Mouse (Mus musculus): ENCODE results near the gene Vps29. TPM values are rescaled to one million over a fixed set of nuclear protein-coding genes. Genes with fewer than 3 reads are reported as not detected.
A peak's percentile ranks its signal among the peaks of the same experiment; 100 is the strongest.
"Not testable (repeated sequence)": the region's sequence is repeated elsewhere in the genome, so short reads cannot be mapped to it uniquely, and the experiment has no call there.

Vps29 gene
- polyA plus RNA-seq, 1 experiment from 2014 or later: 343 TPM

- H3K36me3 ChIP-seq: peaks cover 27% of the 10 kb centered on the region; the same call in 1 of the 2 replicates
- H3K4me3 ChIP-seq (replicated peaks): not testable (repeated sequence)
Observed at GRCm38 (mm10) chr5:122318976-122319375, 35.2 kb upstream of the Vps29 start.

GRCm38 (mm10) chr5:122319474-122320204, 34.5 kb upstream of the Vps29 start:
- H3K4me2 ChIP-seq: no peak overlapping the region
- no peak overlapping the region for H3K9ac ChIP-seq (replicated peaks)
- H3K4me1 ChIP-seq: peaks cover 3% of the 10 kb centered on the region; the same call in 1 of the 2 replicates
- peaks cover 30% of the 10 kb centered on the region for H3K36me3 ChIP-seq
- H3K9me3 ChIP-seq (replicated peaks): no peaks in the 10 kb centered on the region
- 77% methylated on average over 14 of the region's 14 CpGs for WGBS
- H3K27me3 ChIP-seq (replicated peaks): no peaks in the 10 kb centered on the region
- no peak for ATAC-seq (ENCODE audit: low FRiP score)
- no peak overlapping the region for H3K4me3 ChIP-seq (replicated peaks)
- 0 out of 2 replicates have a peak overlapping the region, but pooled peaks have one; percentile 13 for H3K27ac ChIP-seq (replicated peaks)

More at GRCm38 (mm10) chr5:122318976-122319375, 35.2 kb upstream of the Vps29 start:
- H3K9me3 ChIP-seq (replicated peaks); H3K9ac ChIP-seq (replicated peaks); ATAC-seq (ENCODE audit: low FRiP score); H3K4me1 ChIP-seq; H3K27ac ChIP-seq (replicated peaks); H3K4me2 ChIP-seq; H3K27me3 ChIP-seq (replicated peaks): not testable (repeated sequence)
- WGBS: 77% methylated on average over 3 of the region's 3 CpGs

GRCm38 (mm10) chr5:122320205-122320781, 33.9 kb upstream of the Vps29 start:
- H3K9me3 ChIP-seq (replicated peaks): no peaks in the 10 kb centered on the region
- peaks cover 36% of the 10 kb centered on the region for H3K36me3 ChIP-seq
- no peaks in the 10 kb centered on the region for H3K27me3 ChIP-seq (replicated peaks)
- ATAC-seq (ENCODE audit: low FRiP score): no peak
- H3K9ac ChIP-seq (replicated peaks): no peak overlapping the region
- WGBS: 83% methylated on average over 12 of the region's 12 CpGs
- H3K4me2 ChIP-seq: no peak overlapping the region
- H3K27ac ChIP-seq (replicated peaks): no peak overlapping the region
- H3K4me1 ChIP-seq: no peaks in the 10 kb centered on the region
- no peak overlapping the region for H3K4me3 ChIP-seq (replicated peaks)

- H3K27me3 ChIP-seq (replicated peaks): no peaks in the 10 kb centered on the region
- H3K4me3 ChIP-seq (replicated peaks): no peak overlapping the region
- no peak overlapping the region for H3K9ac ChIP-seq (replicated peaks)
- peaks cover 50% of the 10 kb centered on the region for H3K36me3 ChIP-seq
- no peak for ATAC-seq (ENCODE audit: low FRiP score)
- H3K9me3 ChIP-seq (replicated peaks): no peaks in the 10 kb centered on the region
- H3K4me2 ChIP-seq: no peak overlapping the region
- no peaks in the 10 kb centered on the region for H3K4me1 ChIP-seq
- no peak overlapping the region for H3K27ac ChIP-seq (replicated peaks)
- 67% methylated on average over 8 of the region's 8 CpGs for WGBS
Observed at GRCm38 (mm10) chr5:122323523-122323922, 30.6 kb upstream of the Vps29 start.

GRCm38 (mm10) chr5:122324608-122325431, 29.3 kb upstream of the Vps29 start:
- no peak for ATAC-seq (ENCODE audit: low FRiP score)
- Histone ChIP-seq H3K36me3 (peaks cover 48% of the 10 kb centered on the region), H3K9me3 (replicated peaks) (no peaks in the 10 kb centered on the region), H3K4me1 (no peaks in the 10 kb centered on the region), H3K4me2 (no peak overlapping the region), H3K27me3 (replicated peaks) (no peaks in the 10 kb centered on the region), H3K4me3 (replicated peaks) (no peak overlapping the region), H3K9ac (replicated peaks) (no peak overlapping the region), H3K27ac (replicated peaks) (no peak overlapping the region)
- WGBS: 87% methylated on average over 23 of the region's 23 CpGs

- Histone ChIP-seq H3K27me3 (replicated peaks) (no peaks in the 10 kb centered on the region), H3K4me3 (replicated peaks) (no peak overlapping the region), H3K9ac (replicated peaks) (no peak overlapping the region), H3K36me3 (peaks cover 43% of the 10 kb centered on the region), H3K27ac (replicated peaks) (no peak overlapping the region), H3K4me1 (no peaks in the 10 kb centered on the region), H3K4me2 (no peak overlapping the region), H3K9me3 (replicated peaks) (no peaks in the 10 kb centered on the region)
- no peak for ATAC-seq (ENCODE audit: low FRiP score)
- WGBS: 93% methylated on average over 8 of the region's 8 CpGs
Observed at GRCm38 (mm10) chr5:122325477-122325876, 28.7 kb upstream of the Vps29 start.

GRCm38 (mm10) chr5:122327283-122327682, 26.9 kb upstream of the Vps29 start:
- Histone ChIP-seq H3K4me1 (no peaks in the 10 kb centered on the region), H3K9ac (replicated peaks) (no peak overlapping the region), H3K27ac (replicated peaks) (no peak overlapping the region), H3K4me2 (no peak overlapping the region), H3K36me3 (peaks cover 31% of the 10 kb centered on the region), H3K4me3 (replicated peaks) (no peak overlapping the region), H3K9me3 (replicated peaks) (no peaks in the 10 kb centered on the region), H3K27me3 (replicated peaks) (no peaks in the 10 kb centered on the region)
- 78% methylated on average over 3 of the region's 3 CpGs for WGBS
- ATAC-seq (ENCODE audit: low FRiP score): no peak

GRCm38 (mm10) chr5:122330269-122330668, 23.9 kb upstream of the Vps29 start:
- 91% methylated on average over 4 of the region's 4 CpGs for WGBS
- no peaks in the 10 kb centered on the region for H3K27me3 ChIP-seq (replicated peaks)
- no peaks in the 10 kb centered on the region for H3K4me1 ChIP-seq
- H3K36me3 ChIP-seq: peaks cover 15% of the 10 kb centered on the region
- H3K4me3 ChIP-seq (replicated peaks): no peak overlapping the region
- no peak overlapping the region for H3K4me2 ChIP-seq
- no peak overlapping the region for H3K27ac ChIP-seq (replicated peaks)
- H3K9ac ChIP-seq (replicated peaks): no peak overlapping the region
- no peaks in the 10 kb centered on the region for H3K9me3 ChIP-seq (replicated peaks)
- no peak for ATAC-seq (ENCODE audit: low FRiP score)

GRCm38 (mm10) chr5:122334682-122335081, 19.5 kb upstream of the Vps29 start:
- H3K27me3 ChIP-seq (replicated peaks): no peaks in the 10 kb centered on the region
- H3K4me3 ChIP-seq (replicated peaks): no peak overlapping the region
- H3K9me3 ChIP-seq (replicated peaks): no peaks in the 10 kb centered on the region
- no peaks in the 10 kb centered on the region for H3K4me1 ChIP-seq
- no peaks in the 10 kb centered on the region for H3K36me3 ChIP-seq
- no peak overlapping the region for H3K4me2 ChIP-seq
- H3K9ac ChIP-seq (replicated peaks): no peak overlapping the region
- ATAC-seq (ENCODE audit: low FRiP score): no peak
- 87% methylated on average over 3 of the region's 3 CpGs for WGBS
- H3K27ac ChIP-seq (replicated peaks): no peak overlapping the region

- no peak for ATAC-seq (ENCODE audit: low FRiP score)
- H3K36me3 ChIP-seq: no peaks in the 10 kb centered on the region
- no peak overlapping the region for H3K4me3 ChIP-seq (replicated peaks)
- no peak overlapping the region for H3K9ac ChIP-seq (replicated peaks)
- 91% methylated on average over 7 of the region's 7 CpGs for WGBS
- H3K27me3 ChIP-seq (replicated peaks): no peaks in the 10 kb centered on the region
- H3K4me1 ChIP-seq: no peaks in the 10 kb centered on the region
- no peak overlapping the region for H3K4me2 ChIP-seq
- no peaks in the 10 kb centered on the region for H3K9me3 ChIP-seq (replicated peaks)
- no peak overlapping the region for H3K27ac ChIP-seq (replicated peaks)
Observed at GRCm38 (mm10) chr5:122336554-122337294, 17.4 kb upstream of the Vps29 start.

- no peaks in the 10 kb centered on the region for H3K27me3 ChIP-seq (replicated peaks)
- H3K4me2 ChIP-seq: no peak overlapping the region
- peaks cover 8% of the 10 kb centered on the region; the same call in 1 of the 2 replicates for H3K4me1 ChIP-seq
- H3K4me3 ChIP-seq (replicated peaks): no peak overlapping the region
- H3K9me3 ChIP-seq (replicated peaks): no peaks in the 10 kb centered on the region
- no peaks in the 10 kb centered on the region for H3K36me3 ChIP-seq
- no peak overlapping the region; the same call in 1 of the 2 replicates for H3K27ac ChIP-seq (replicated peaks)
- WGBS: 82% methylated on average over 1 of the region's 1 CpGs
- no peak for ATAC-seq (ENCODE audit: low FRiP score)
- H3K9ac ChIP-seq (replicated peaks): no peak overlapping the region
Observed at GRCm38 (mm10) chr5:122342874-122343273, 11.3 kb upstream of the Vps29 start.
